In the genomic region with DNA sequence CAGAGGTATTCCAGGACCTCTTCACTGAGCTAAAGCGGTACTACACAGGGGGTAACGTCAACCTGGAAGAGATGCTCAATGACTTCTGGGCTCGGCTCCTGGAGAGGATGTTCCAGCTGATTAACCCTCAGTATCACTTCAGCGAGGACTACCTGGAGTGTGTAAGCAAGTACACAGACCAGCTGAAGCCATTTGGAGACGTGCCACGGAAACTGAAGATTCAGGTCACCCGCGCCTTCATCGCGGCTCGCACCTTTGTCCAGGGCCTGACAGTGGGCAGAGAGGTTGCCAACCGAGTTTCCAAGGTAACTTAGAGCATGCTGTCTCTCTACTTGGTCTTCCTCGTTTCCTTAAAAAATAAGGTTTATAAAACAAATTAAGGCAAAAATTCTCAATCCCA, we compare ENCODE assay signal across 25 mouse cellular contexts.
A peak's percentile ranks its signal among the peaks of the same experiment; 100 is the strongest.
DNase-seq lines count a peak whose midpoint lies in the region; ATAC-seq and TF ChIP-seq lines count a peak whose summit lies in the region.
"Had no signal": no experiment of that assay in that cellular context is flagged by ENCODE, and none has a peak within 500 bp of the region (broad histone marks: within the 10 kb centered on the region; RNA-seq: fewer than 3 reads in every experiment).

No protein-coding gene starts in this region.

- DNase-seq in cerebellum, adult 2 months: peak; percentile 12 to 29
- DNase-seq in cerebellum, adult 9-10 months: no peak
- peak; percentile 17 to 54 for DNase-seq in cerebellum, postnatal 25 days
- DNase-seq in kidney, adult 2 months: peak; percentile 10
- DNase-seq in testis, postnatal 14 days (ENCODE audit: low spot score): peak; percentile 4
- DNase-seq: adrenal gland, postnatal 10 days; B cell, adult 2 months; embryo, embryonic 11 days; gastrocnemius, postnatal 10 days; heart, adult 2 months; heart, postnatal 14 days; kidney, adult 18-20 months had no signal

- H3K4me1 ChIP-seq in cerebellum, adult 2 months (ENCODE audit: control insufficient read depth, insufficient read depth, low read length): no peaks in the 10 kb centered on the region
- no peaks in the 10 kb centered on the region for H3K4me1 ChIP-seq in kidney, adult 2 months (ENCODE audit: control insufficient read depth, insufficient read depth, low read length)
- no peaks in the 10 kb centered on the region for H3K4me1 ChIP-seq in kidney, embryonic 16.5 days (ENCODE audit: insufficient read depth, low read length)
- H3K4me1 ChIP-seq: embryonic facial prominence, embryonic 15.5 days; forebrain, embryonic 10.5 days; heart, embryonic 15.5 days; hindbrain, embryonic 10.5 days; intestine, embryonic 15.5 days had no signal

- no peak for ATAC-seq in cerebellum, adult (ENCODE audit: insufficient number of reproducible peaks, low FRiP score, low TSS enrichment)
- no peak for ATAC-seq in kidney, embryonic 16.5 days (ENCODE audit: low FRiP score, low TSS enrichment)
- ATAC-seq: CD4-positive, CD25-positive, alpha-beta regulatory T cell, adult 4 months; forebrain, embryonic 14.5 days; intestine, embryonic 15.5 days had no signal

- no peak overlapping the region for H3K27ac ChIP-seq in cerebellum, adult 2 months (ENCODE audit: insufficient read depth, low read length)
- H3K27ac ChIP-seq in kidney, adult 2 months (ENCODE audit: insufficient read depth, low read depth, low read length): no peak overlapping the region
- H3K27ac ChIP-seq in kidney, embryonic 16.5 days (ENCODE audit: low read length): no peak overlapping the region
- H3K27ac ChIP-seq: embryonic facial prominence, embryonic 15.5 days; forebrain, embryonic 10.5 days; heart, adult 2 months; heart, embryonic 15.5 days; hindbrain, embryonic 10.5 days; hindbrain, embryonic 14.5 days; intestine, embryonic 15.5 days had no signal

- H3K4me3 ChIP-seq in cerebellum, adult 2 months (replicated peaks; ENCODE audit: insufficient read depth, low read depth, low read length): no peak overlapping the region
- no peak overlapping the region for H3K4me3 ChIP-seq in kidney, adult 2 months (ENCODE audit: insufficient read depth, low read depth, low read length)
- H3K4me3 ChIP-seq in kidney, embryonic 16.5 days (ENCODE audit: low read length): no peak overlapping the region
- H3K4me3 ChIP-seq: embryonic facial prominence, embryonic 15.5 days; erythroblast, embryonic 14.5 days; forebrain, embryonic 10.5 days; heart, adult 2 months; heart, embryonic 15.5 days; hindbrain, embryonic 10.5 days; intestine, embryonic 15.5 days had no signal

- no peak for TF ChIP-seq POLR2A in cerebellum, adult 2 months (IDR thresholded peaks at IDR 0.05; ENCODE audit: borderline replicate concordance, insufficient read depth, low read length)
- no peak for TF ChIP-seq POLR2A in kidney, adult 2 months (IDR thresholded peaks at IDR 0.05; ENCODE audit: low read depth, low read length)

- no peaks in the 10 kb centered on the region for H3K9me3 ChIP-seq in kidney, embryonic 16.5 days (ENCODE audit: low read length)
- H3K9me3 ChIP-seq: embryonic facial prominence, embryonic 15.5 days; forebrain, embryonic 10.5 days; heart, embryonic 15.5 days; hindbrain, embryonic 10.5 days; intestine, embryonic 15.5 days had no signal

- no peak overlapping the region for H3K4me2 ChIP-seq in kidney, embryonic 16.5 days (replicated peaks; ENCODE audit: low read depth, low read length)
- H3K4me2 ChIP-seq: embryonic facial prominence, embryonic 15.5 days; heart, embryonic 11.5 days; heart, embryonic 15.5 days; hindbrain, embryonic 14.5 days; intestine, embryonic 15.5 days had no signal

- no peaks in the 10 kb centered on the region for H3K36me3 ChIP-seq in kidney, adult 2 months (ENCODE audit: control insufficient read depth, insufficient read depth, low read length)
- H3K36me3 ChIP-seq in kidney, embryonic 16.5 days (ENCODE audit: insufficient read depth, low read length): peaks cover 7% of the 10 kb centered on the region; the same call in 1 of the 2 replicates
- H3K36me3 ChIP-seq: embryonic facial prominence, embryonic 15.5 days; G1E; heart, embryonic 15.5 days; intestine, embryonic 15.5 days had no signal

- no peaks in the 10 kb centered on the region for H3K27me3 ChIP-seq in cerebellum, adult 2 months (ENCODE audit: control insufficient read depth, insufficient read depth, low read length)
- H3K27me3 ChIP-seq in kidney, adult 2 months (replicated peaks; ENCODE audit: control insufficient read depth, insufficient read depth, low read length): no peaks in the 10 kb centered on the region; the same call in 1 of the 2 replicates
- no peaks in the 10 kb centered on the region for H3K27me3 ChIP-seq in kidney, embryonic 16.5 days (ENCODE audit: insufficient read depth, low read length)
- H3K27me3 ChIP-seq: embryonic facial prominence, embryonic 15.5 days; heart, embryonic 15.5 days; intestine, embryonic 15.5 days had no signal

- H3K9ac ChIP-seq in kidney, embryonic 16.5 days (replicated peaks; ENCODE audit: low read length): no peak overlapping the region
- H3K9ac ChIP-seq: embryonic facial prominence, embryonic 15.5 days; heart, embryonic 15.5 days; hindbrain, embryonic 14.5 days; intestine, embryonic 15.5 days had no signal

- 62% methylated on average over 13 of the region's 13 CpGs for WGBS in cerebellum, adult 2 months
- 80% methylated on average over 13 of the region's 13 CpGs for WGBS in kidney, adult 2 months
- 87% methylated on average over 13 of the region's 13 CpGs for WGBS in kidney, embryonic 16.5 days

- TF ChIP-seq CTCF in cerebellum, adult 2 months (IDR thresholded peaks at IDR 0.05; ENCODE audit: borderline replicate concordance, insufficient read depth, low read depth, low read length): no peak
- no peak for TF ChIP-seq CTCF in kidney, adult 2 months (conservative IDR thresholded peaks at IDR 0.05; ENCODE audit: insufficient read depth, insufficient read length, low read depth, low read length)
